Mouse (Mus musculus) lung, adult 2 months (tissue): ENCODE measurements around the gene Cbr2.

Experiments
- CTCF ChIP-seq: fragments of 200-500 bp; IDR thresholded peaks from 2 replicates; pipeline ENCODE4 v1.5.1; 2011; ENCODE audit warnings: mild to moderate bottlenecking, low read length, control low read depth; ENCODE audit not compliant: insufficient read depth
- POLR2A ChIP-seq: fragments of 200-500 bp; IDR thresholded peaks from 2 replicates; pipeline ENCODE4 v1.6.1; 2011; ENCODE audit warnings: low read depth, mild to moderate bottlenecking, control low read depth, low read length, borderline replicate concordance; ENCODE audit errors: extremely low read depth

GRCm38 (mm10) chr11:120707969-120708368 lies 23.9 kb downstream of the Cbr2 start:
- TF ChIP-seq POLR2A (no peak), CTCF (no peak)
